Mouse (Mus musculus): ENCODE data around the gene Gm49361. TPM values are rescaled to one million over a fixed set of nuclear protein-coding genes. Genes with fewer than 3 reads are reported as not detected.

The Gm49361 gene
- total RNA-seq, 1 experiment = not detected

DNA sequence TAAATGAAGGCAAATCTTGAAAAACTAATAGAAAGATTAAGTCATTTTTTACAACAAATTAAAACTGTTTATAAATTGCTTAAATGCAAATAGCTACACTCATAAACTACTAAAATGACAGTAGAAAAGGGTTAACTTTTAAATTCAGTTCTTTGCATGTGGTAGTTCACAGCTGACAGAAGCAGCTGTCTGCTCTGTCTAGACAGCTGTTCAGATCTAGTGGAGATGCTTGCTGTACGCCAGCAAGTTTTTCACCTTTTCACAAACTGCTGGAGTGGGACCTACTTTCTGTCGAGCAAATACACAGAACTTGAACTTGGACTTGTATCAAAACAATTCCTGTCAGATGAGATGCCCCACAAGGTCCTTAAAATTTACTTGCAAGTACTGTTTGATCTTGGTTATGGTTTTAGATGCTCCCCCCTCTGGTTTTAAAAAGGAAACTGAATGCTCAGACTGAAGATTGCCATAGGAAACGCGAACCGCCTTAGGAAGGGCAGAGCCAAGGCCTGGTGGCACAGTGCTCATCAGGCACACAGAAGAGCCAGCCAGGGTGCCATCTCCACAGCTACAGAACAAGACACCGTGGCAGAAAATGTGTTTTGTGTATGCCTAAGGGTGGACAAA, 129.5 kb downstream of the Gm49361 start:
- Histone ChIP-seq H3K4me1 (ENCODE audit: control insufficient read depth in 2 of 2, insufficient read depth in 2 of 2, low read length in 2 of 2, poor library complexity in 1 of 2) (0 out of 4 replicates have a peak, but pooled peaks cover 0 to 2% of the 10 kb centered on the region in 2 experiments), H3K9ac (ENCODE audit: insufficient read depth, low read depth, low read length, poor library complexity, severe bottlenecking) (no peak overlapping the region), H3K9me3 (ENCODE audit: control insufficient read depth, insufficient read depth, low read depth, low read length) (no peaks in the 10 kb centered on the region), H3K36me3 (ENCODE audit: control insufficient read depth, insufficient read depth, low read length, poor library complexity, severe bottlenecking) (peaks cover 8% of the 10 kb centered on the region), H3K4me3 (ENCODE audit: insufficient read depth in 1 of 2, low read depth in 1 of 2, low read length in 2 of 2, poor library complexity in 1 of 2, severe bottlenecking in 1 of 2) (no peak overlapping the region), H3K27ac (ENCODE audit: insufficient read depth, low read depth, low read length, poor library complexity, severe bottlenecking) (no peak overlapping the region)
- in situ Hi-C loops (cut with MboI; ENCODE audit: low sequenced_read_pairs in 2 of 2, unreplicated experiment in 2 of 2) = no loop called here
- TF ChIP-seq CHD2 (IDR thresholded peaks at IDR 0.05; ENCODE audit: low read depth, low read length) (no peak), HCFC1 (IDR thresholded peaks at IDR 0.05; ENCODE audit: borderline replicate concordance, insufficient read depth, low read length) (no peak), MAFK (IDR thresholded peaks at IDR 0.05; ENCODE audit: insufficient read depth, low read depth, low read length) (no peak), ZC3H11A (IDR thresholded peaks at IDR 0.05; ENCODE audit: borderline replicate concordance, low read depth, low read length) (no peak), ZNF384 (IDR thresholded peaks at IDR 0.05; ENCODE audit: low read depth, low read length) (no peak)
- no peak for DNase-seq (ENCODE audit: low read depth, low spot score)

DNA sequence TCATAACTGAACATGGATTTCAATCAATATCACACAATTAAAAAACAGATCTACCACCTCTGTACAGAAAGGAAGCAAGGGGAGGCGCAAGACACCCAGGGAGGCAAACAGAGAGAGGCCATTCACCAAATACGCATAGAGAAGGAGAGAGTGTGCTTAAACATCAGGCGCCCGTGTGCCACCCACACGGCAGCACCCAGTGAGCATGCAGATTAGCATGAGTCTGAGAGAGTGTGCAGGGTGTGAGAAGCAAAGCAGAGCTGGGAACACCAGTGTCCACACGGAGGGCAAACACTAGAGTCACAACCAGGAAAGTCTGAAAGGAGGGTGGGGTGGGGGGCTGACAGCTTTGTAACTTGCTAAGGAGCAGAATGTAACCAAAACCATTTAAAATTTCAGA, 130.1 kb downstream of the Gm49361 start:
- no peaks in the 10 kb centered on the region for H3K9me3 ChIP-seq (ENCODE audit: control insufficient read depth, insufficient read depth, low read depth, low read length)
- in situ Hi-C loops (cut with MboI; ENCODE audit: low sequenced_read_pairs in 2 of 2, unreplicated experiment in 2 of 2) = no loop called here
- no peak overlapping the region for H3K27ac ChIP-seq (ENCODE audit: insufficient read depth, low read depth, low read length, poor library complexity, severe bottlenecking)
- H3K9ac ChIP-seq (ENCODE audit: insufficient read depth, low read depth, low read length, poor library complexity, severe bottlenecking) = no peak overlapping the region
- TF ChIP-seq ZC3H11A (IDR thresholded peaks at IDR 0.05; ENCODE audit: borderline replicate concordance, low read depth, low read length) (no peak), ZNF384 (IDR thresholded peaks at IDR 0.05; ENCODE audit: low read depth, low read length) (no peak), MAFK (IDR thresholded peaks at IDR 0.05; ENCODE audit: insufficient read depth, low read depth, low read length) (no peak), CHD2 (IDR thresholded peaks at IDR 0.05; ENCODE audit: low read depth, low read length) (no peak), HCFC1 (IDR thresholded peaks at IDR 0.05; ENCODE audit: borderline replicate concordance, insufficient read depth, low read length) (no peak)
- no peak overlapping the region for H3K4me3 ChIP-seq (ENCODE audit: insufficient read depth in 1 of 2, low read depth in 1 of 2, low read length in 2 of 2, poor library complexity in 1 of 2, severe bottlenecking in 1 of 2)
- no peak for DNase-seq (ENCODE audit: low read depth, low spot score)
- peaks cover 7% of the 10 kb centered on the region for H3K36me3 ChIP-seq (ENCODE audit: control insufficient read depth, insufficient read depth, low read length, poor library complexity, severe bottlenecking)
- H3K4me1 ChIP-seq (ENCODE audit: control insufficient read depth in 2 of 2, insufficient read depth in 2 of 2, low read length in 2 of 2, poor library complexity in 1 of 2) = 0 out of 4 replicates have a peak, but pooled peaks cover 0 to 1% of the 10 kb centered on the region in 2 experiments

DNA sequence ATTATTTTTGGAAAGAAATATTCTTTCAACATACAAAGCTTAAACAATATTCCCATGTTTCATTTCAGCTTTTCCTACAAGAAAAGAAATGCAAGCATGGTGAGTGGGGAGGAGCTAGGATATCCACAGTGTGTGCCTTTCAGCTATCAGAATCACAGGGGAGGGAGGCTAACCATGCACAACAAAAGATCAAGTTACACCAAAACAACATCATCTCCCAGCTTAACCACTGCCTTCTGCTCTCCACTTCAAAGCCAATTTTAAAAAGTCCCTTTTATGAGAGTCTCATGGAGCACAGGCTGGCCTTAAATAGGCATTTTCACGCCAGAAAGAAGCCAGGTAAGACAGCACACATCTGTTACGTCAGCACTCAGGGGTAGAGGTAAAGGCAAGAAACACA, 134.9 kb downstream of the Gm49361 start:
- H3K4me3 ChIP-seq (ENCODE audit: insufficient read depth in 1 of 2, low read depth in 1 of 2, low read length in 2 of 2, poor library complexity in 1 of 2, severe bottlenecking in 1 of 2) = no peak overlapping the region
- H3K9me3 ChIP-seq (ENCODE audit: control insufficient read depth, insufficient read depth, low read depth, low read length) = no peaks in the 10 kb centered on the region
- no peak overlapping the region for H3K9ac ChIP-seq (ENCODE audit: insufficient read depth, low read depth, low read length, poor library complexity, severe bottlenecking)
- in situ Hi-C loops (cut with MboI; ENCODE audit: low sequenced_read_pairs in 2 of 2, unreplicated experiment in 2 of 2) = no loop called here
- DNase-seq (ENCODE audit: low read depth, low spot score) = no peak
- peaks cover 2% of the 10 kb centered on the region in 2 experiments; a peak in 1 of 4 replicates for H3K4me1 ChIP-seq (ENCODE audit: control insufficient read depth in 2 of 2, insufficient read depth in 2 of 2, low read length in 2 of 2, poor library complexity in 1 of 2)
- peaks cover 2% of the 10 kb centered on the region for H3K36me3 ChIP-seq (ENCODE audit: control insufficient read depth, insufficient read depth, low read length, poor library complexity, severe bottlenecking)
- no peak for TF ChIP-seq CHD2 (IDR thresholded peaks at IDR 0.05; ENCODE audit: low read depth, low read length)
- no peak for TF ChIP-seq MAFK (IDR thresholded peaks at IDR 0.05; ENCODE audit: insufficient read depth, low read depth, low read length)
- no peak overlapping the region for H3K27ac ChIP-seq (ENCODE audit: insufficient read depth, low read depth, low read length, poor library complexity, severe bottlenecking)

DNA sequence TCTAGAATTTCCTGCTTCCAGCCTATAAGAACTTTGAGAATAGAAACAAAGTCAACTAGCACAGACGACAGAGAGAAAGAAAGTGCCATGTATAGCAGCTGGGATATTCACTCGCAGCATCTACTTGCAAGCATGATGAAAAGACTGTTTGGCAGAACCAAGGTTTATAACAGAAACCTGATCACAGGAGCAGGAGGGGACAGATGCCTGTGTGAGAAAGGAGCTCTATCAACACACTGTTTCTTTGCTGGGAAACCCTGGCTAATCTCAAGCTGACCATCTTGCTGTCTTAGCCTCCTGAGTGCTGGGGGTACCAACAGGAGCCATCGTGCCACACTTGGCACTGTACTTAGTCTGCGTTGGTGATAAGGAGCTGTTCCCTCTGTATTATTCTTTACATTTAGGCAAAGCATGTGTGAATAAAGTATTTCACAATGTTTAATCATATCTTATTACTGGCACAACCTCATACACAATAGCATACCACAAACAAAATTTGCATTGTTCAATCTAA, 136.0 kb downstream of the Gm49361 start:
- H3K9me3 ChIP-seq (ENCODE audit: control insufficient read depth, insufficient read depth, low read depth, low read length) = no peaks in the 10 kb centered on the region
- DNase-seq (ENCODE audit: low read depth, low spot score) = no peak
- H3K9ac ChIP-seq (ENCODE audit: insufficient read depth, low read depth, low read length, poor library complexity, severe bottlenecking) = no peak overlapping the region
- H3K36me3 ChIP-seq (ENCODE audit: control insufficient read depth, insufficient read depth, low read length, poor library complexity, severe bottlenecking) = peaks cover 2% of the 10 kb centered on the region
- in situ Hi-C loops (cut with MboI; ENCODE audit: low sequenced_read_pairs in 2 of 2, unreplicated experiment in 2 of 2) = no loop called here
- peaks cover 2% of the 10 kb centered on the region in 2 experiments; a peak in 1 of 4 replicates for H3K4me1 ChIP-seq (ENCODE audit: control insufficient read depth in 2 of 2, insufficient read depth in 2 of 2, low read length in 2 of 2, poor library complexity in 1 of 2)
- H3K4me3 ChIP-seq (ENCODE audit: insufficient read depth in 1 of 2, low read depth in 1 of 2, low read length in 2 of 2, poor library complexity in 1 of 2, severe bottlenecking in 1 of 2) = no peak overlapping the region
- H3K27ac ChIP-seq (ENCODE audit: insufficient read depth, low read depth, low read length, poor library complexity, severe bottlenecking) = no peak overlapping the region
- no peak for TF ChIP-seq MAFK (IDR thresholded peaks at IDR 0.05; ENCODE audit: insufficient read depth, low read depth, low read length)
- TF ChIP-seq ZNF384 (IDR thresholded peaks at IDR 0.05; ENCODE audit: low read depth, low read length) = no peak
- TF ChIP-seq HCFC1 (IDR thresholded peaks at IDR 0.05; ENCODE audit: borderline replicate concordance, insufficient read depth, low read length) = no peak
- no peak for TF ChIP-seq CHD2 (IDR thresholded peaks at IDR 0.05; ENCODE audit: low read depth, low read length)
- TF ChIP-seq ZC3H11A (IDR thresholded peaks at IDR 0.05; ENCODE audit: borderline replicate concordance, low read depth, low read length) = no peak

Data from ES-E14 (cell line).